Mouse (Mus musculus) MEL (cell line): ENCODE results near the gene Tmco4.

ENCODE experiments used
- CTCF ChIP-seq, 3 experiments: IDR thresholded peaks in 2 of 3; conservative IDR thresholded peaks in 1 of 3; 2 replicates each; pipeline ENCODE4 v1.5.1; 2011 to 2012; ENCODE audit warnings: low read length in 3 of 3, low read depth in 2 of 3, mild to moderate bottlenecking in 2 of 3, improper control_type of control experiment in 1 of 3, inconsistent platforms in 1 of 3, mixed read lengths in 1 of 3, moderate library complexity in 1 of 3; ENCODE audit not compliant: control insufficient read depth in 1 of 3, insufficient read depth in 1 of 3, poor library complexity in 1 of 3, severe bottlenecking in 1 of 3
- ELF1 ChIP-seq: IDR thresholded peaks from 2 replicates; pipeline ENCODE4 v1.6.1; 2014; ENCODE audit warnings: low read depth, mild to moderate bottlenecking, inconsistent platforms, low read length, improper control_type of control experiment, moderate library complexity
- MAX ChIP-seq: IDR thresholded peaks from 2 replicates; pipeline ENCODE4 v1.6.1; 2011; ENCODE audit warnings: low read length, improper control_type of control experiment
- MYB ChIP-seq: IDR thresholded peaks from 2 replicates; pipeline ENCODE4 v1.6.1; 2011; ENCODE audit warnings: mild to moderate bottlenecking, low read depth, low read length, improper control_type of control experiment
- POLR2A ChIP-seq, 2 experiments: IDR thresholded peaks; 2 replicates each; pipeline ENCODE4 v1.6.1; 2011 to 2012; ENCODE audit warnings: low read length in 2 of 2, mild to moderate bottlenecking in 2 of 2, control low read depth in 1 of 2, improper control_type of control experiment in 1 of 2, low read depth in 1 of 2, moderate library complexity in 1 of 2; ENCODE audit not compliant: control insufficient read depth in 1 of 2, insufficient read depth in 1 of 2, poor library complexity in 1 of 2
- POLR2AphosphoS2 ChIP-seq: IDR thresholded peaks from 2 replicates; pipeline ENCODE4 v1.6.1; 2011; ENCODE audit warnings: low read length, improper control_type of control experiment

DNA sequence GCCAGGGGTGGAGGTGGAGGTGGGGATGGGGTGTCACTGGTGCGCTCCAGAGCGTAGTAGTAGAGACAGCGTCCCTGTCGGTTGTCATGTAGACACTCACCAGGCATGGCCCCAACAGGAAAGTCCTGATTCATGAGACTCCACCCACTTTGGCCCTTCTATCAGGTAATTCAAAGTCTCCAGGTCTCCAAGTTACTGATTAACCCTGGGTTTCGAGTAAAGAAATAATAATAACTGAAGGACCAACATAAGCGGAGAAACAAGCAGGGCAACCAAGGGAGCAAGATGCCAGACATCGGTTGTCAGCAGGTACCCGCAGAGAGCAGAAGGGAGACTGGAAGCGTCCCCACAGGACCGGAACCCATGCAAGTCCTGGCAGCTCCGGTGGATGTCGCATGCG, 5.8 kb upstream of the Tmco4 start, which contains the start of gene Rnf186:
- TF ChIP-seq MAX (no peak), POLR2A (IDR thresholded peaks at IDR 0.05; ENCODE audit: control insufficient read depth in 1 of 2, insufficient read depth in 1 of 2, low read depth in 1 of 2, low read length in 2 of 2, poor library complexity in 1 of 2) (no peak), ELF1 (no peak), MYB (no peak), POLR2AphosphoS2 (no peak), CTCF (IDR thresholded peaks at IDR 0.05 in 2 of 3, conservative IDR thresholded peaks at IDR 0.05 in 1 of 3; ENCODE audit: control insufficient read depth in 1 of 3, insufficient read depth in 1 of 3, low read depth in 2 of 3, low read length in 3 of 3, poor library complexity in 1 of 3, severe bottlenecking in 1 of 3) (no peak)
